Mouse (Mus musculus): ENCODE results near the gene Hist1h2bj.

Gene Hist1h2bj

GRCm38 (mm10) chr13:22042568-22043502 lies at the start of gene Hist1h2bj, which contains the start of gene Hist1h2ag:
Hist1h2bj (plus strand) TSS chr13:22043214.
Hist1h2ag (minus strand) TSS chr13:22042944.
- WGBS, result under 1% methylated on average over 48 of the region's 80 CpGs

GRCm38 (mm10) chr13:21993957-21994738 lies 48.9 kb upstream of the Hist1h2bj start:
- WGBS, result 9% methylated on average over 22 of the region's 22 CpGs

GRCm38 (mm10) chr13:21994896-21995295 lies 48.1 kb upstream of the Hist1h2bj start:
- WGBS, result 9% methylated on average over 8 of the region's 8 CpGs

GRCm38 (mm10) chr13:21995331-21995914 lies 47.6 kb upstream of the Hist1h2bj start:
- WGBS, result 3% methylated on average over 21 of the region's 21 CpGs

- WGBS, result 8% methylated on average over 12 of the region's 12 CpGs
Observed at GRCm38 (mm10) chr13:21996101-21996839, 46.7 kb upstream of the Hist1h2bj start.

- WGBS, result 5% methylated on average over 13 of the region's 13 CpGs
Observed at GRCm38 (mm10) chr13:21996840-21997185, 46.2 kb upstream of the Hist1h2bj start.

GRCm38 (mm10) chr13:21997201-21997820 lies 45.7 kb upstream of the Hist1h2bj start:
- 7% methylated on average over 21 of the region's 21 CpGs for WGBS

GRCm38 (mm10) chr13:21997821-21998220 lies 45.2 kb upstream of the Hist1h2bj start:
- 13% methylated on average over 4 of the region's 4 CpGs for WGBS

GRCm38 (mm10) chr13:21998412-21998811 lies 44.6 kb upstream of the Hist1h2bj start:
- WGBS, result 42% methylated on average over 3 of the region's 3 CpGs

GRCm38 (mm10) chr13:21999147-21999546 lies 43.9 kb upstream of the Hist1h2bj start:
- WGBS, result 53% methylated on average over 4 of the region's 4 CpGs

- 64% methylated on average over 2 of the region's 2 CpGs for WGBS
Observed at GRCm38 (mm10) chr13:22001346-22001745, 41.7 kb upstream of the Hist1h2bj start.

- 31% methylated on average over 5 of the region's 5 CpGs for WGBS
Observed at GRCm38 (mm10) chr13:22001823-22002222, 41.2 kb upstream of the Hist1h2bj start.

- WGBS, result under 1% methylated on average over 45 of the region's 45 CpGs
Observed at GRCm38 (mm10) chr13:22005605-22006333, 37.2 kb upstream of the Hist1h2bj start.

- 1% methylated on average over 38 of the region's 38 CpGs for WGBS
Observed at GRCm38 (mm10) chr13:22006334-22007120, 36.5 kb upstream of the Hist1h2bj start.

- WGBS, result 14% methylated on average over 18 of the region's 18 CpGs
Observed at GRCm38 (mm10) chr13:22007121-22007510, 35.9 kb upstream of the Hist1h2bj start.

GRCm38 (mm10) chr13:22007872-22008271 lies 35.1 kb upstream of the Hist1h2bj start:
- 55% methylated on average over 7 of the region's 7 CpGs for WGBS

GRCm38 (mm10) chr13:22008707-22009106 lies 34.3 kb upstream of the Hist1h2bj start:
- 87% methylated on average over 3 of the region's 3 CpGs for WGBS

- 52% methylated on average over 7 of the region's 7 CpGs for WGBS
Observed at GRCm38 (mm10) chr13:22009642-22010041, 33.4 kb upstream of the Hist1h2bj start, which contains the start of gene Prss16. Prss16 (minus strand) TSS chr13:22009742.

- 21% methylated on average over 13 of the region's 13 CpGs for WGBS
Observed at GRCm38 (mm10) chr13:22013716-22014115, 29.3 kb upstream of the Hist1h2bj start.
